Mouse (Mus musculus) midbrain, embryonic 14.5 days (tissue): Measurements from ENCODE around the gene Cxcl12. TPM values are rescaled to one million over a fixed set of nuclear protein-coding genes. Genes with fewer than 3 reads are reported as not detected.
A peak's percentile ranks its signal among the peaks of the same experiment; 100 is the strongest.

Experiments
- ATAC-seq: fragments of 200-750 bp; cut with Nextera tagmentation; 2 replicates; pipeline ENCODE4 v1.8.0; 2017; ENCODE audit warnings: moderate number of reproducible peaks, moderate library complexity; ENCODE audit not compliant: low FRiP score, low TSS enrichment
- DNase-seq: peaks from one replicate; pipeline ENCODE4 v3.0.0-alpha.2; 2015
- H3K27ac ChIP-seq: fragments of 300-500 bp; sonication (generic); replicated peaks from 2 replicates; pipeline ENCODE4 v1.5.1; 2014; ENCODE audit warnings: mild to moderate bottlenecking, low read depth, low read length, moderate library complexity
- H3K27me3 ChIP-seq: fragments of 300-500 bp; sonication (generic); 2 replicates; pipeline ENCODE4 v1.6.1; 2014; ENCODE audit warnings: low read length, control low read depth, mixed read lengths; ENCODE audit not compliant: control insufficient read depth, insufficient read depth
- H3K36me3 ChIP-seq: fragments of 300-500 bp; sonication (generic); 2 replicates; pipeline ENCODE4 v1.6.1; 2014; ENCODE audit warnings: low read length, control low read depth; ENCODE audit not compliant: control insufficient read depth, insufficient read depth
- H3K4me1 ChIP-seq: fragments of 300-500 bp; sonication (generic); 2 replicates; pipeline ENCODE4 v1.6.1; 2014; ENCODE audit warnings: mild to moderate bottlenecking, antibody characterized with exemption, low read length, control low read depth; ENCODE audit not compliant: control insufficient read depth, insufficient read depth
- H3K4me2 ChIP-seq: fragments of 300-500 bp; sonication (generic); 2 replicates; pipeline ENCODE4 v1.6.1; 2014; ENCODE audit warnings: mild to moderate bottlenecking, low read length, moderate library complexity
- H3K4me3 ChIP-seq: fragments of 300-500 bp; sonication (generic); replicated peaks from 2 replicates; pipeline ENCODE4 v1.5.1; 2014; ENCODE audit warnings: low read depth, low read length
- H3K9ac ChIP-seq: fragments of 300-500 bp; sonication (generic); replicated peaks from 2 replicates; pipeline ENCODE4 v1.6.1; 2014; ENCODE audit warnings: mild to moderate bottlenecking, low read length, moderate library complexity
- H3K9me3 ChIP-seq: fragments of 300-500 bp; sonication (generic); 2 replicates; pipeline ENCODE4 v1.6.1; 2016; ENCODE audit warnings: low read length, control low read depth, mixed read lengths; ENCODE audit not compliant: control insufficient read depth
- WGBS: fragments of 180-500 bp; shearing (Covaris S2); extraction: QIAGEN DNeasy Blood & Tissue Kit; methylation state at CpG from one replicate; pipeline ENCODE4 v1.1.7; 2014; 5-methylcytosine and 5-hydroxymethylcytosine counted together
- polyA plus RNA-seq: library from polyadenylated mRNA; unstranded; fragments of >200 nt; fragmentation: Nextera tagmentation; extraction: Ambion mirVana; gene quantifications from 2 replicates; pipeline ENCODE4 v1.2.1, GENCODE M21; 2014

Gene Cxcl12
- polyA plus RNA-seq, 1 experiment from 2014 or later = 80.3 TPM

- DNase-seq (peak; percentile 49), ATAC-seq (0 out of 2 replicates have a peak, but pooled peaks have one; percentile 17)
- Histone ChIP-seq H3K4me1 (peaks cover 14% of the 10 kb centered on the region; the same call in 1 of the 2 replicates), H3K4me3 (peak overlapping the region; percentile 49), H3K27ac (no peak overlapping the region), H3K9ac (peak overlapping the region; percentile 54), H3K27me3 (peaks cover 70% of the 10 kb centered on the region), H3K36me3 (no peaks in the 10 kb centered on the region), H3K4me2 (peak overlapping the region; percentile 90), H3K9me3 (no peaks in the 10 kb centered on the region)
- WGBS = under 1% methylated on average over 46 of the region's 46 CpGs
These were observed 945 bp downstream of the Cxcl12 start for GRCm38 (mm10) chr6:117169051-117169909.

- peaks cover 14% of the 10 kb centered on the region; the same call in 1 of the 2 replicates for H3K4me1 ChIP-seq
- peaks cover 70% of the 10 kb centered on the region for H3K27me3 ChIP-seq
- H3K9ac ChIP-seq = no peak overlapping the region
These were observed 1.8 kb downstream of the Cxcl12 start for GRCm38 (mm10) chr6:117169910-117170747.

DNA sequence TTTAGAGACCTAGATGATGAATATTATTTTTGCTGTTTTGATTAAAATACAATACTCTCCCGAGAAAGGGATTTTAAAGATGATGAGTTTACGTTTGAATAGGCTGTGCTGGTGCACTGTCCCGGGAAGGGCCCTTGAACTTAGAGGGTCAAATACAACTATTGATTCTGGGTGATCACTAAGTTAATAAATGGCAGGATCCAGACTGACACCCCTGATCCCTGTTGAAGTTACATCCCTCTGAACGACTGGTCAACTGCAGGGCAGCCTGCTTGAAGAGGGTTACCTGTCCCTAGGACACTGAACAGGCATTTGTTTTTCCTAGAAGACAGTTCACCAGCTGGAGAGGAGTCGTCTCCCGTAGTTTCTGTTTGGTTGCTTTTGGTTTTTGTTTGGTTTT is 4.0 kb downstream of the Cxcl12 start:
- H3K27ac ChIP-seq = no peak overlapping the region
- H3K36me3 ChIP-seq = no peaks in the 10 kb centered on the region
- WGBS = 82% methylated on average over 6 of the region's 6 CpGs
- H3K9ac ChIP-seq = no peak overlapping the region
- no peak overlapping the region for H3K4me2 ChIP-seq
- no peak overlapping the region for H3K4me3 ChIP-seq
- peaks cover 15% of the 10 kb centered on the region; the same call in 1 of the 2 replicates for H3K4me1 ChIP-seq
- no peak for ATAC-seq
- no peaks in the 10 kb centered on the region for H3K9me3 ChIP-seq
- no peak for DNase-seq
- peaks cover 56% of the 10 kb centered on the region for H3K27me3 ChIP-seq

More at GRCm38 (mm10) chr6:117169910-117170747, 1.8 kb downstream of the Cxcl12 start:
- Histone ChIP-seq H3K4me2 (peak overlapping the region; percentile 90), H3K9me3 (no peaks in the 10 kb centered on the region), H3K27ac (no peak overlapping the region), H3K4me3 (peak overlapping the region; percentile 49), H3K36me3 (no peaks in the 10 kb centered on the region)
- 19% methylated on average over 10 of the region's 10 CpGs for WGBS
- DNase-seq (no peak), ATAC-seq (no peak)

- Histone ChIP-seq H3K9ac (no peak overlapping the region), H3K4me1 (peaks cover 8% of the 10 kb centered on the region; the same call in 1 of the 2 replicates), H3K27me3 (peaks cover 41% of the 10 kb centered on the region), H3K9me3 (no peaks in the 10 kb centered on the region), H3K4me2 (no peak overlapping the region), H3K36me3 (no peaks in the 10 kb centered on the region), H3K27ac (no peak overlapping the region), H3K4me3 (no peak overlapping the region)
- DNase-seq (peak; percentile 82), ATAC-seq (peak; percentile 44; the same call in 1 of the 2 replicates)
- WGBS = 8% methylated on average over 11 of the region's 11 CpGs
These were observed 5.5 kb downstream of the Cxcl12 start for GRCm38 (mm10) chr6:117173876-117174275.

DNA sequence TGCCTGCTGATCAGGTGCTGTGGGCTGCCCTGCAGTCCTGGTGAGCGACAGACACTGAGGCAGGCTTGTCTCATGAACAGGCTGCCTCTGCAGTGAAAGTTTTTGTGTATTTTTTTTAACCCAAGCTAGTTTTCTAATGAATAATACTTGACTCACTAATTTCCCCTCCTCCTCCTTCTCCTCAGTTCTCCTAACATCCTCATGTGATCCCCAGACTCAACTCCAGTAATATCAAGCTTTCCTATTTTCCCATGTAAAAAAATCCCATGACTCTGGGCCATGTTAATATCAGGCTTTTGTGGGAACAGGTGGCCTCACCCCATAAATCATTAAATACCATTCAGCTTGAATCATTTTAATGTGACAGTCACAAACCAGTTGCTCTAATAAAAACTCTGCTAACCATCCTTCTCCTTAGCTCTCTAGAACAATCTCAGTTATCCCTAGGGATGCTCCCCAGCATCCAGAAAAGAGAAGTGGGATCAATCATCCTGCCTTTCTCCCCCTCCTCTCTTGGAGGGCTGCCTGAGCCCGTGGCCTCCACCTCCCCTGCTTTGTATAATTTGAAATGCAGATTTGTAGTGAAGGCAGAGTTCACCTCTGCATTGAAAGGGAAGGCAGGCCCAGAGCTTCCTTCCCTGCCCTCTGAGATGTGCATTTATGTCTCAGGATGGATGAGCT is 6.9 kb downstream of the Cxcl12 start:
- Histone ChIP-seq H3K27ac (no peak overlapping the region), H3K4me2 (no peak overlapping the region), H3K9ac (no peak overlapping the region), H3K9me3 (no peaks in the 10 kb centered on the region), H3K27me3 (peaks cover 31% of the 10 kb centered on the region), H3K4me1 (0 out of 2 replicates have a peak, but pooled peaks cover 3% of the 10 kb centered on the region), H3K4me3 (no peak overlapping the region), H3K36me3 (no peaks in the 10 kb centered on the region)
- no peak for ATAC-seq
- WGBS = 41% methylated on average over 2 of the region's 2 CpGs
- DNase-seq = peak; percentile 25

- Histone ChIP-seq H3K4me3 (no peak overlapping the region), H3K9ac (no peak overlapping the region), H3K9me3 (no peaks in the 10 kb centered on the region), H3K27me3 (peaks cover 20% of the 10 kb centered on the region; the same call in 1 of the 2 replicates), H3K36me3 (no peaks in the 10 kb centered on the region), H3K4me2 (no peak overlapping the region), H3K4me1 (0 out of 2 replicates have a peak, but pooled peaks cover 3% of the 10 kb centered on the region), H3K27ac (no peak overlapping the region)
- DNase-seq (peak; percentile 43), ATAC-seq (no peak)
- 32% methylated on average over 5 of the region's 5 CpGs for WGBS
These were observed 8.1 kb downstream of the Cxcl12 start for GRCm38 (mm10) chr6:117176406-117176805.

DNA sequence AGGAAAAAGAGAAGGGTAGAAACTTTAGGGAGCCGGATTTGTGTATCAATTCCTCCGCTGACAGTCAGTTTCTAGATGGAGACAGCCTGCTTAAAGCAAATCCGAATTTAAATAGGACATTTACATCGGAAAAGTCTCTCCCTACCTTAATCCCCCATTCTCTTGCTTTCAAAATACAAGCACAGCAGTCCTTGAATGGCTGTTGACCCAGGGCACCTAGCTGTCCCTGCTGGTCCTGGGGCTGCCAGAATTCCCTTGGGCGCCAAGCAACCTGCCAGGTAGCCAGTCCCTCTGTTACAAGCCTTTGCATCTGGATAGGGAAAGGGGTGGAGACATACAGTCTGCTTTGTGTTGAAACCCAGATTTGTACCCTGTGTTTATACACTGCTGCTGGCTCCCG is 12.0 kb downstream of the Cxcl12 start:
- WGBS = 10% methylated on average over 6 of the region's 6 CpGs
- H3K4me2 ChIP-seq = no peak overlapping the region
- no peaks in the 10 kb centered on the region for H3K9me3 ChIP-seq
- no peak for ATAC-seq
- H3K27ac ChIP-seq = no peak overlapping the region
- H3K9ac ChIP-seq = no peak overlapping the region
- H3K36me3 ChIP-seq = no peaks in the 10 kb centered on the region
- H3K4me3 ChIP-seq = no peak overlapping the region
- 0 out of 2 replicates have a peak, but pooled peaks cover 3% of the 10 kb centered on the region for H3K4me1 ChIP-seq
- no peak for DNase-seq
- H3K27me3 ChIP-seq = no peaks in the 10 kb centered on the region

GRCm38 (mm10) chr6:117185381-117185780 is 17.0 kb downstream of the Cxcl12 start:
- 85% methylated on average over 4 of the region's 4 CpGs for WGBS
- no peak overlapping the region for H3K9ac ChIP-seq
- H3K4me2 ChIP-seq = no peak overlapping the region
- H3K27me3 ChIP-seq = no peaks in the 10 kb centered on the region
- DNase-seq (no peak), ATAC-seq (no peak)
- no peaks in the 10 kb centered on the region for H3K36me3 ChIP-seq
- H3K27ac ChIP-seq = no peak overlapping the region
- no peak overlapping the region for H3K4me3 ChIP-seq
- no peaks in the 10 kb centered on the region for H3K9me3 ChIP-seq
- H3K4me1 ChIP-seq = no peaks in the 10 kb centered on the region
